Mouse (Mus musculus) forebrain, postnatal 0 days (tissue): Measurements from ENCODE around the gene Large1. TPM values are rescaled to one million over a fixed set of nuclear protein-coding genes. Genes with fewer than 3 reads are reported as not detected.
A peak's percentile ranks its signal among the peaks of the same experiment; 100 is the strongest.
"Not testable (repeated sequence)": the region's sequence is repeated elsewhere in the genome, so short reads cannot be mapped to it uniquely, and the experiment has no call there.

Experiments used
- ATAC-seq: fragments of 200-750 bp; cut with Nextera tagmentation; 2 replicates; pipeline ENCODE4 v1.8.0; 2017; ENCODE audit warnings: mild to moderate bottlenecking, moderate library complexity
- DNase-seq: peaks from one replicate; pipeline ENCODE4 v3.0.0-alpha.2; 2015
- H3K27ac ChIP-seq: fragments of 300-500 bp; sonication (generic); 2 replicates; pipeline ENCODE4 v1.5.1; 2014; ENCODE audit warnings: low read depth, mild to moderate bottlenecking, antibody characterized with exemption, low read length, moderate library complexity, mixed read lengths
- H3K27me3 ChIP-seq: fragments of 300-500 bp; sonication (generic); 2 replicates; pipeline ENCODE4 v1.6.1; 2014; ENCODE audit warnings: mild to moderate bottlenecking, low read length, mixed read lengths; ENCODE audit not compliant: insufficient read depth
- H3K36me3 ChIP-seq: fragments of 300-500 bp; sonication (generic); 2 replicates; pipeline ENCODE4 v1.6.1; 2014; ENCODE audit warnings: mild to moderate bottlenecking, moderate library complexity; ENCODE audit not compliant: insufficient read depth
- H3K4me1 ChIP-seq: fragments of 300-500 bp; sonication (generic); 2 replicates; pipeline ENCODE4 v1.6.1; 2014; ENCODE audit warnings: antibody characterized with exemption; ENCODE audit not compliant: insufficient read depth
- H3K4me2 ChIP-seq: fragments of 300-500 bp; sonication (generic); 2 replicates; pipeline ENCODE4 v1.6.1; 2014; ENCODE audit warnings: low read depth, mild to moderate bottlenecking, moderate library complexity
- H3K4me3 ChIP-seq: fragments of 300-500 bp; sonication (generic); 2 replicates; pipeline ENCODE4 v1.5.1; 2014; ENCODE audit warnings: low read depth, low read length, mixed read lengths
- H3K9ac ChIP-seq: fragments of 300-500 bp; sonication (generic); 2 replicates; pipeline ENCODE4 v1.6.1; 2014; ENCODE audit warnings: mild to moderate bottlenecking
- H3K9me3 ChIP-seq: fragments of 300-500 bp; sonication (generic); 2 replicates; pipeline ENCODE4 v1.6.1; 2016; ENCODE audit warnings: low read length
- CTCF ChIP-seq: sonication (generic); IDR thresholded peaks from 2 replicates; pipeline ENCODE4 v1.5.1; 2016; ENCODE audit warnings: antibody characterized with exemption, control low read depth, low read depth
- WGBS: fragments of 180-500 bp; shearing (Covaris S2); extraction: QIAGEN DNeasy Blood & Tissue Kit; methylation state at CpG from one replicate; pipeline ENCODE4 v1.1.7; 2014; 5-methylcytosine and 5-hydroxymethylcytosine counted together
- polyA plus RNA-seq: library from polyadenylated mRNA; unstranded; fragments of >200 nt; fragmentation: Nextera tagmentation; extraction: Ambion mirVana; gene quantifications from 2 replicates; pipeline ENCODE4 v1.2.1, GENCODE M21; 2015
- total RNA-seq: library from RNA; depleted of rRNA; stranded (reverse); fragments of >200 nt; gene quantifications from 2 replicates; pipeline ENCODE4 v1.2.3, GENCODE M21; 2014

Large1 gene
- total and polyA plus RNA-seq, 2 experiments from 2014 or later: 16.7 to 112 TPM

DNA sequence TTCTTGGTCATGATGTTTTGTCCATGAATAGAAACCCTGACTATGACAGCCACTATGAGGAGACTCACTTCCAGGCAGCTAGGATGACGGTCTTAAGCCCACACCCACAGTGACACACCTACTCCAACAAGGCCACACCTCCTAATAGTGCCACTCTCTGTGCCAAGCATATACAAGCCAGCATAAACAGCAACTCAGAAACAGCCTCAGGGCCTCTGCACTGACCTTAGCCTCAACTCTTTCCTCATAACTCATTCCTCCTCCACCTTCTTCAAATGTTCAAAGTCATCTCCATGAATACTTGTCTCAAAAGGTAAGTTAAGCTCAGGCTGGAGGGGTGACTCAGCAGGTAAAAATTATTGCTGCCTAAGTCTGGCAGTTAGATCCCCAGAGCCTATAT lies 29.7 kb downstream of the Large1 start:
- ATAC-seq (no peak), DNase-seq (no peak)
- H3K27me3 ChIP-seq: no peaks in the 10 kb centered on the region
- H3K27ac ChIP-seq: no peak overlapping the region
- H3K4me2 ChIP-seq: no peak overlapping the region
- H3K9ac ChIP-seq: no peak overlapping the region
- no peak overlapping the region for H3K4me3 ChIP-seq
- no peaks in the 10 kb centered on the region for H3K4me1 ChIP-seq
- TF ChIP-seq CTCF: no peak
- H3K36me3 ChIP-seq: no peaks in the 10 kb centered on the region
- no peaks in the 10 kb centered on the region for H3K9me3 ChIP-seq
- 89% methylated on average over 1 of the region's 1 CpGs for WGBS

- H3K27me3 ChIP-seq, H3K9ac ChIP-seq, H3K4me1 ChIP-seq, H3K4me2 ChIP-seq, H3K9me3 ChIP-seq, H3K27ac ChIP-seq, H3K36me3 ChIP-seq, DNase-seq, H3K4me3 ChIP-seq: not testable (repeated sequence)
- WGBS: 100% methylated on average over 1 of the region's 3 CpGs
- ATAC-seq: peak; percentile 36; the same call in 1 of the 2 replicates
Measured at GRCm38 (mm10) chr8:73319500-73319899, 33.8 kb downstream of the Large1 start.

DNA sequence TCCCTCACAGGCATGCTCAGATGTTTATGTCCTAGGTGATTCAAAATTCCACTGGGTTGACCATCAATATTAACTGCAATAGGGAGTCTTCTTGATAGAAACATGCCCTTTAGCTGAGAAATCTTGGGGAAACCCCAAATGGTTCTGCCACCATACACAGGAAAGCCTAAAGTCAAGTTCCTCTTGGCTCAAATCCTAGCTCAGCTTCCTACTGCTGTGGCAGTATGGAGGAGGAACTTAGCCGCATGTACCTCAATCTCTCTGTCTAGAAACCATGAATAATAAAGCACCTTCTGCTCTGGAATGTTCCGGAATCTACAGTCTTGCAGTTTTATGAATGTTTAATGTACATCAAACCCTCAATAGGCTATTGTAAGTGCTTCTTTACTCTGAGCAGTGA lies 39.4 kb downstream of the Large1 start:
- DNase-seq: no peak

DNA sequence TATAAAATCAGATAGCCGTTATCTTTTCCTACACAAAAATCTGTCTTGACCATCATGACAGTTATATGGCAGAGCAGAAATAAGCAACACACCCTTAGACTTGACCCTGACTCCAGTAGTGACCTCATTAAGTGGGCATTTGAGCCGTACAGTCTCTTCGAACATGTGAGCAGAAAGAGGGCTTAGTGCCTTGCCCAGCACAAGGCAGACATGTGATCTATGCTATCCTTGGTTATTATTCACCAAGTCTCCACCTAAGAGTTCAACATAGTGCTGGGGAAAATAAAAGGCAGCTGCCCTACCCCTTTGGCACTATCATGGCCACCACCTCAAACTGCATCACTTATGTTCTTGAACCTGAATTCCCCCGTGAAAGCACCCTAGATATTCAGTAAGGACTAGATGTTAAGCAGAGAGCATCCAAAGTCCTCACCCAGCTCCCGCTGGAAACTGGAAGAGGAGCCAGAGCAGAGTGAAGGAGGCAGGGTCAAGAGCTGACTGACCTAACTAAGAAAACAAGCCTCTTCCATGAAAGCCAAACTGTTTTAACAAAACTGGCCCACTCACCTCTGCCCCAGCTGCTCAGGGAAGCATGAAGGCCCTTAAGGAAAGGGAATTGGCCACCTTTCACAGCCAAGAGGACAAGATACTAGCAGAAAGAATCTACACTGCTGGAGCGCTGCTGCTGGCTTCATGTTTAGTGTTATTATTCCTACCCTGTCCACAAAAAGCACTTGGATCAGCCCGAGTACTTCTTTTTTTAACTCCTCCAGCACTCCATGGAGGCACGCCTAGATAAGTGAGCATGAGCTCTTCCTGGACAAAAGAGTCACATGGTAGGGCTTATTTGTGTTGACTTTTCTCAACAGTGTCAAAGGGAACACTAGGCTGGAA lies 40.4 kb downstream of the Large1 start:
- no peak for ATAC-seq
- DNase-seq: no peak
- Histone ChIP-seq H3K4me3 (no peak overlapping the region), H3K9ac (no peak overlapping the region), H3K27ac (no peak overlapping the region), H3K9me3 (no peaks in the 10 kb centered on the region), H3K36me3 (no peaks in the 10 kb centered on the region), H3K4me1 (no peaks in the 10 kb centered on the region), H3K27me3 (no peaks in the 10 kb centered on the region), H3K4me2 (no peak overlapping the region)
- 85% methylated on average over 8 of the region's 8 CpGs for WGBS
- TF ChIP-seq CTCF: no peak

More for the DNA sequence above, 39.4 kb downstream of the Large1 start:
- Histone ChIP-seq H3K27me3 (no peaks in the 10 kb centered on the region), H3K27ac (no peak overlapping the region), H3K9ac (no peak overlapping the region), H3K4me3 (no peak overlapping the region), H3K4me2 (no peak overlapping the region), H3K9me3 (no peaks in the 10 kb centered on the region), H3K36me3 (no peaks in the 10 kb centered on the region), H3K4me1 (no peaks in the 10 kb centered on the region)
- TF ChIP-seq CTCF: no peak
- WGBS: 87% methylated on average over 2 of the region's 2 CpGs
- ATAC-seq: no peak

- Histone ChIP-seq H3K9me3 (no peaks in the 10 kb centered on the region), H3K27ac (no peak overlapping the region)
- TF ChIP-seq CTCF: no peak
Measured at GRCm38 (mm10) chr8:73310471-73310870, 42.9 kb downstream of the Large1 start.

DNA sequence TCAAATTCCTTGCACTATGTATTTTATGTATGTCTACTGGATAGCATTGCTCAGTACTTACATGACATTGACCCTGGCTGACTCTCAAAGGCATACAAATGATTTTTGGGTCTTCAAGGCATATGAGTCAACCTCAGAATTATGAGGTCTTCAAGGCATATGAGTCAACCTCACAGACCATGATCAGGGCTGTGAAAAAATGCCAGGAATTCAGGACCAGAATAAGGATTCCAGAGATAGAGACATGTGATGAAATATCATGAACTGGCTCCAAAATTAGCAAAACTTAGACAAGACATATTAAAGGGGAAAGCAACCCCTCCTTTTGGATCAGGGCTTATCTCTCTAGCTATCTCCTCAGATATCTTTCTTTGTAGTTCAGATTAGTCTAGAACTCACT lies 43.3 kb downstream of the Large1 start:
- H3K27me3 ChIP-seq: no peaks in the 10 kb centered on the region
- H3K4me1 ChIP-seq: no peaks in the 10 kb centered on the region
- H3K27ac ChIP-seq: no peak overlapping the region
- DNase-seq (no peak), ATAC-seq (no peak)
- no peaks in the 10 kb centered on the region for H3K9me3 ChIP-seq
- H3K4me2 ChIP-seq: no peak overlapping the region
- H3K4me3 ChIP-seq: no peak overlapping the region
- no peak overlapping the region for H3K9ac ChIP-seq
- H3K36me3 ChIP-seq: no peaks in the 10 kb centered on the region
- no peak for TF ChIP-seq CTCF

More at GRCm38 (mm10) chr8:73310471-73310870, 42.9 kb downstream of the Large1 start:
- H3K4me3 ChIP-seq: no peak overlapping the region
- H3K9ac ChIP-seq: no peak overlapping the region
- no peaks in the 10 kb centered on the region for H3K27me3 ChIP-seq
- ATAC-seq (no peak), DNase-seq (no peak)
- H3K4me1 ChIP-seq: no peaks in the 10 kb centered on the region
- no peaks in the 10 kb centered on the region for H3K36me3 ChIP-seq
- H3K4me2 ChIP-seq: no peak overlapping the region
- WGBS: 97% methylated on average over 1 of the region's 1 CpGs

- H3K36me3 ChIP-seq: no peaks in the 10 kb centered on the region
- no peaks in the 10 kb centered on the region for H3K27me3 ChIP-seq
- H3K4me2 ChIP-seq: no peak overlapping the region
- no peaks in the 10 kb centered on the region for H3K9me3 ChIP-seq
- ATAC-seq: no peak
- WGBS: 80% methylated on average over 4 of the region's 4 CpGs
- no peak overlapping the region for H3K9ac ChIP-seq
- H3K27ac ChIP-seq: no peak overlapping the region
- no peak overlapping the region for H3K4me3 ChIP-seq
- no peak for DNase-seq
- no peak for TF ChIP-seq CTCF
- H3K4me1 ChIP-seq: no peaks in the 10 kb centered on the region
Measured at GRCm38 (mm10) chr8:73303907-73304306, 49.4 kb downstream of the Large1 start.
